Mouse (Mus musculus) adrenal gland, postnatal 14 days (tissue): ENCODE measurements around the gene Tagln. TPM values are rescaled to one million over a fixed set of nuclear protein-coding genes. Genes with fewer than 3 reads are reported as not detected.
A peak's percentile ranks its signal among the peaks of the same experiment; 100 is the strongest.

Experiments
- DNase-seq: peaks from one replicate; pipeline ENCODE4 v3.0.0; 2021; ENCODE audit warnings: mixed read lengths
- long read RNA-seq, 2 experiments: library from polyadenylated mRNA; stranded (forward); transcript quantifications; one replicate each; pipeline ENCODE4 v2.0.0; 2021
- total RNA-seq: library from RNA; stranded (reverse); gene quantifications from 2 replicates; pipeline ENCODE4 v1.2.3, GENCODE M21; 2021

Tagln gene
- total RNA-seq: 57.9 and 85.1 TPM in 2 replicates
- long read RNA-seq, experiment 1, transcript Tagln-201 (5 exons, 1,595 nt): major isoform, 22 of 26 reads
- long read RNA-seq, experiment 1, partial matches to known transcripts: 1 of 26 reads
- long read RNA-seq, experiment 1, other reads (novel, unspliced or antisense): 2 of 26 reads
- long read RNA-seq, experiment 2, transcript Tagln-201 (5 exons, 1,595 nt): major isoform, 13 of 20 reads
- long read RNA-seq, experiment 2, partial matches to known transcripts: 3 of 20 reads
- long read RNA-seq, experiment 2, other reads (novel, unspliced or antisense): 3 of 20 reads

GRCm38 (mm10) chr9:45935628-45936210, at the start of gene Tagln:
TSS of gene Tagln (minus strand) at chr9:45936058.
- DNase-seq: no peak

DNA sequence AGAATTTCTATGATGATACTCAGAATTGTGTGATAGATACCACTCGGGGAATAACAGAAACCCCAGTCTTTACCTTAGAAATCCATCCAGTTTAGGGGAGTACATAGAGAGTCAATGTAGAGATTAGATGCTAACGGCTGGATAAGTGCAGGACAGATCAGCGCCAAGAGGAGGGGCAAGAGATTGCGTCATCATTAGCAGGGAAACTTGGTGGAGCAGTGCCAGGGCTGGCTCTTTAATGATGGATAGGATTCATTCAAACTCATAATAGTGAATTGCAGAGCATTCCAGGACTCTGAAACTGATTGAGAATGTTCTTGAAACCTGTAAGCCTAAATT, 49.3 kb upstream of the Tagln start:
- DNase-seq: peak; percentile 87

DNA sequence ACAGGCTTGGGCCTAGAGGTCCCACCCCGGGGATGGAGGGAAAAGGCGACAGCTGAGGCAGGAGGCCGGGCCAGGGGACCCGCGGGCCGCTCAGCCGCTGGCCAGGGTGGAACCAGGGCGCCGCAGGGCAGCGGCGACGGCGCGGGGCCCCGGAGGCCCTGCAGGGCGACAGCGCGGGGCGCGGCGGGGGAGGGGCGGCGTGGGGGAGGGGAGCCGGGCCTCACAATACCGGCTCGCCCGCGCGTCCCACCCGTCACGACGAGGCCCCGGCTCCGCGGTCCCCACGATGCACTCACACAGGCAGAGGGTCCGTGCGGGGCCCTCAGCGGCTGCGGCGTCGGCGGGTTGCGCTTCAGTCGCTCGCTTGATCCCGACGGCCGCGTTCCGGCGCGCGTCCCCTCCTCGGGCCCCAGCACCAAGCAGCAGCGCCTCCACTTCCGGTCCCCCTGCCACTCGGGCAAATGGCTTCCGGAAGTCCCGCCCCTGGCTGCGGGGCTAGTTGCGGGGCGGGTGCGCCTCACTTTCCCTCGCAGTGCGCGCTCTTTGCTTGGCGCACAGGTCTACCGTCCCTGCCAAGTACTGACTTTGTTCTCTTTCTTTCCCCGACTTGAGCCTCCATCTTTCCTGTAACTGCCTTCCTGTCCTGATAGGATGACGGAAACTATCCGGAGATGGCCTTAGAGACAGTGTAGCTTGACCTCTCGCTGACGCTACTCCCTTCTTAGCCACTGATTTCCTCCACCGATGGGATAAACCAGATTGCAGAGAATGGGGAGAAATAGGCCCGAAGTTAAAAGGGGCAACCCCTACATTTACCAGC, 48.8 kb upstream of the Tagln start:
- peak; percentile 95 for DNase-seq

DNA sequence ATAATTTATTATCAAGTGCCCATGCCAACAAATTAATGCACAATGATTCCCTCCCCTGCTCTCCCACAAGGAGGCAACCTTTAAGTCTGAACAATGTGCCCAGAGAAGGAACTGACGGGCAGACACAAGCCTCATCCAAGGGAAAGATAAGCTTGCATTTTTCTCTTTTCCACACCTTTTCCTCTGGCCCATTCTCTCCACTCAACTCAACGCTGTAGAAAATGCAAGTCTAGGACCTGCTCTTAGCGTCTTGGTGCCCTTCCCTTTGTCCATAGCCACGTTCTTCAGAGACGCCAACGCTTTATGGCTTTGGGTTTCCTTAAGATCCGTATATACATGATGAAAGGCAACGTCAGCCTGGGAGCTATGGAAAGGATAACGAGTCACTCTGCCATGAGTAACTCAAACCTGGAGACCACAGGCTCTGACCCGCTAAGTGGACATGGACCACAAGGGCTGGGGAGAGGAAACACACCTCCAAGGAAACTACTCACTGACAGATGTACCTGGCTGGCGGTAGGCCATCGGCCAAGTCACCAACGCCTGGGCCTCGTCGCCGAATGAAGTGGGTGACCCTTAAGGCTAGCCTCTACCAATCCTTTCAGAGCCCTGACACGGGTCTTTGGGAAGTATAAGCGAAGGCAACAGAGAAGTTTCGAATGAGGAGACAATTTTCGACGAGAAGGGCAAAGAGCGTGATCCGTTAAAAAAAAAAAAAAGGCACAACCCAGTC, 48.0 kb upstream of the Tagln start:
- peak; percentile 48 for DNase-seq

DNA sequence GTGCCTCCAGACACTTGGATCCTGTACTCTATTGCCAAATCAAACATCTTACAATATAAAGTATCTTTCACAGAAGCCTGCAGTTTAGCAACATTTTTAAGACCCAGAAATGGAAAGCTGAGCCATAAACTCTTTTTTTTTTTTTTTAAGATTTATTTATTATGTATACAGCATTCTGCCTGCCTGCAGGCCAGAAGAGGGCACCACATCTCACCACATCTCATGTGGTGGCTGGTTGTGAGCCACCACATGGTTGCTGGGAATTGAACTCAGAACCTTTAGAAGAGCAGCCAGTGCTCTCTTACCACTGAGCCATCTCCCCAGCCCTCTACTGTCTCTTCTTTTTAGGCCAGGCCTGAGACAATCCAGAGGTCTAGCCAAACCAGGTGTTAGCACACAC, 45.5 kb upstream of the Tagln start:
- no peak for DNase-seq

DNA sequence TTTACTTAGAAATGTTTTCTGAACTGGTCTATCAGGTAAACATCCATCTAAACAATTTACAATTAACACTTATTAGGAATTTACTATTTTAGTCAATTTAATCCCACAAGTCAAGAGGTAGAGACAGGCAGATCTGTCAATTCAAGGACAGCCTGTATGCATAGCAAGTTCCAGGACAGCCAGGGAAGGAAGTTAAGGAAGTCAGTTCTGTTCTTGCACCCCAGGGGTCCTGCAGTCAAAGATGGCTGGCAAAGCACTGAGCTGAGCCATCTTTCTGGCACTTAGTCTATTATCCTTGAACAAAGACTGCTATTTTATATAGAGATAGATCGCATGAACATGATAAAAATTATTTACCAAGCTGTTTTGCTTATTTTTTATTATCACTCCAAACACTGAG, 44.8 kb upstream of the Tagln start:
- DNase-seq: no peak

GRCm38 (mm10) chr9:45979778-45980177, 43.9 kb upstream of the Tagln start:
- DNase-seq: no peak

DNA sequence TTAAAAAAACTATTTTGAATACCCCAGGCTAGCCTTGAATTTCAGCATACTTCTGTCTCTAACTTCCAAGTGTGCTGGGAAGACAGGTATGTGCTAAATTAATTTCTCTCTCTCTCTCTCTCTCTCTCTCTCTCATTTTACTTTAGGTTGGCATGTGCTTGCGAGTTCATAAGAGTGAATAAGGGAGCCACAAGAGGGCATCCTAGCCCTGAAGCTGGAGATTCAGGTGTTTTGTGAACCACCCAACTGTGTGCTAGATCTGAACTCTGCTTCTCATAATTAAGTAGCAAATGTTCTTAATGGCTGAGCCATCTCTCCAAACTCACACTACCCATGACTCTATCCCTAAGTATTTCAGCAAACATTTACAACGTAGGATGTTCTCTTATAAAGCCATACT, 41.0 kb upstream of the Tagln start:
- DNase-seq: no peak

DNA sequence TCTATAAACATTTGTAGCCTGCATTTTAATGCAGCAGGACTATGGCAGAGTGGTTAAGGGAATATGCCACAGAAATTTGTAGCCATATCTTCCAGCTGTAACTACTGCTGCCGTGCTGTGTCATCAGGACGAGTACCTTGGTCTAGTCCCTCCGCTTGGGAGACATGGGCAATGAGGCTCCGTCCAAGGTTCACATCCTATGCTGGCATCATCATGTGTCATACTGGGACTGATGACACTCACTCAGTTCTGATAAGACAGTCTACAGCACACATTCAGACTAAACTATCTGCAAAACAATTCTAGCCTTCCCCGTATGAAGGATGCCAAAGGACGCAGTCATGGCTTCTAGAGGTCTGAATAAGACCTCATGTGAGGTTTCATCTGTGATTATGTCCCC, 27.7 kb upstream of the Tagln start:
- DNase-seq: peak; percentile 49

- peak; percentile 50 for DNase-seq
Observed at GRCm38 (mm10) chr9:45961855-45962254, 26.0 kb upstream of the Tagln start.

DNA sequence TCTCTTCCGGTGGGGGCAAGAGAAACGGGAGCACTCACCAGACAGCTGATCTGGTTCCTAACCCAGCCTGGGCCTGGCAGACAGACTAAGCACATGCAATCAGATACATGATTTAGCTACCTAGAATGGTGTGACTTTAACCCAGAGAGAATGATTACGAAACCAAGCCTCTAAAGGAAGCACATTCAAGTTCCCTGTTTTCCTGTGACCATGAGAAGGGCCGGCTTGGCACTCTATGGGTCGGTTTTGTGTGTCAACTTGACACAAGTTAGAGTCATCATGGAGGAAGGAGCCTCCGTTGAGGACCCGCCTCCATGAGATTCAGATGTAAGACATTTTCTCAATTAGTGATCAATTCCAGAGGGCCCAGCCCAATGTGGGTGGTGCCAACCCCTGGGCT, 23.8 kb upstream of the Tagln start:
- peak; percentile 48 for DNase-seq

DNA sequence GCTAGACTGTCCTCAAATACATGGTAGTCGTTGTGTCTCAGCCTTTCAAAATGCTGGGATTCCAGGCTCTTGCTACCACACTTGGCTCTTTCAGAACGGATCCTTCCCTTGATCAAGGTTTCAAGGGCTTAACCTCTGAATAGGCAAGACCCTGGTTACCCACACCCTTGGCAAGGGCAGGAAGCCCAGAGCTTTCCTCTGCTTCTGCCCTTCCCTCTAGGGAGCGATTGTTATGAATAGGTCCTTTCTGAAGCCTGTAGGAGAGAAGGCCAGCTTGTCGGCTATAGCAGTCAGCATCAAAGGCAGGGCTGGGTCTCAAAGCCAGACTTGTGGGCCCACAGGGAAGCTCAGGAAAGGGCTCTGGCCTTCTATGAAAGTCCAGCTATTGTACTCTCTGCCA, 23.0 kb upstream of the Tagln start:
- DNase-seq: no peak

- peak; percentile 74 for DNase-seq
Observed at GRCm38 (mm10) chr9:45958023-45958670, 22.3 kb upstream of the Tagln start.

DNA sequence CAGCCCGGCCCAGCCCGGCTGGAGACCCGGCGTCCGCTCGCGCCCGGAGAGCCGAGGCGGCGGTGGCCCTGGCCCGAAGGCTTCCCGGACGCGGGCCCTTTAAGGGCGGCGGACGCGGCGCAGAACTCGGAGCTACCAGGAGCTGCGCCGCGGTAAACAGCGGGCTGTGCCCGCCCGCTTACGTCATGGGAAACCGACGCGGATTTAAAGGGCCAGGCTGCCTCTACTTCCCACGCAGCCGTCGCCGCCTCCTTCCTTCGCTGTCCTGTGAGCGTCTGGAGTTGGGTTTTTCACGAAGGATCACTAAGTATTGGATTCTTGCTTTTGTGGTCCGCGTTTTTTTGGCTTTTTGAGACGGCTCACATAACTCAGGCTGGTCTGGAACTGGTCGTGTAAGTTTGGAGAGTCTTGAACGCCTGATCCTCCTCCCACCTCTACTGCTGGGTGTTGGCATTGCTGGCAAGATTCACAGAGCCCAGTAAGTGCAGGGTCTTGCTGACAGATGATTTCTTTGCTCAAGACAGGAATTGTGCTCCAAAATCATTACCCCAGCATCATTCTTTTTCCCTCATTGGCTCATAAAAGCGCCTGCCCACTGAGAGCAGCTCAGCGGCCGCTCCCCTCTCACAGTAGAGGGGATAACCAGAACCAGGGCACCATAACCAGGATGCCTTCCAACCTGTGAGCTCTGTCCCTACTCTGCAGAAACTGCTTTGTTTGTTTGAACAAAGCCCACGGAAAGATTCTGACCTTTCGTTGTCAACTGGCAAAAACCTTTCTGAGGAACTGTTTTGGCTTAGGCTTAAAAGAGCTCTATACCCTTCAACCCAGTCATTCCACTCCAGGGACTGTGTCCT, 19.5 kb upstream of the Tagln start, which contains the start of gene Sidt2:
Gene Sidt2, minus strand, starts transcription at position 152 of the 857 bp plus-strand sequence.
- DNase-seq: peak; percentile 93

DNA sequence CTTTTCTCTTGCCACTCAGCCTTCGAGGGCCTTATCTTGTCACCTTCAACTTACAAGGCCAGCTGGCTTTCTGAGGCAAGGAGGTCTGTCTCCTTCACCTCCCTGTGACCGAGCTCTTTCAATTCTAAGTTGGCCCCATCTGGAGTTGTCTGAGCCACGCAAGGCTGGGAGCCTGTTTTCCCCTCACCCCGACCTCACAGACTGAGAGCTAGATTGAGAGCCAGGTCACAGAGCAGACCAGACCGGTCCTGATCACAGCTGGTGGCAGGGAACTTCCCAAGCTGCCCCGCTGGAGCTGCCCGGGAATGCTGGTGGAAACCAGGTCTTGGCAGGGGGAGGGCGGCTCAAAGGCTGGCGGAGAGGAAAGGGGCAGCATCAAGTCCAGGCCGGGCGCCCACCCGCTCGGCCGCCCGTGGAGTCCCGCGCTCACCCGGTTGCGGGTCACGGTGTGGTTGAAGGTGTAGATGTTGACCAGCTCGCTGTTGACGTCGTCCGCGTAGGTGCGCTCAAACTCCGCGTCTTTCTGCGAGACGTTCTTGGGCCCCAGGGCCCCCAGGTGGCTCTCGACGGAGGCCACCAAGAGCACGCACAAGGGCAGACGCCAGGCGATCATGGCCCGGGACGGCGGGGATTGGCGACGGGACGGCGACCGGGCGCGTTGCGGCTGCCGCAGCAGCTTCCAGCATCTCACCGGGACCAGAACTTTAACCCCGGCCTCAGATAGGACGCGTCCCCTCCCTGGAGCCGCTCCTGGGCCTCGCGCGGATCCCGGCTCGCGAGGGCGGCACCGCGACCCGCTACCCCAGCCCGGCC, 18.6 kb upstream of the Tagln start:
- peak; percentile 74 for DNase-seq

DNA sequence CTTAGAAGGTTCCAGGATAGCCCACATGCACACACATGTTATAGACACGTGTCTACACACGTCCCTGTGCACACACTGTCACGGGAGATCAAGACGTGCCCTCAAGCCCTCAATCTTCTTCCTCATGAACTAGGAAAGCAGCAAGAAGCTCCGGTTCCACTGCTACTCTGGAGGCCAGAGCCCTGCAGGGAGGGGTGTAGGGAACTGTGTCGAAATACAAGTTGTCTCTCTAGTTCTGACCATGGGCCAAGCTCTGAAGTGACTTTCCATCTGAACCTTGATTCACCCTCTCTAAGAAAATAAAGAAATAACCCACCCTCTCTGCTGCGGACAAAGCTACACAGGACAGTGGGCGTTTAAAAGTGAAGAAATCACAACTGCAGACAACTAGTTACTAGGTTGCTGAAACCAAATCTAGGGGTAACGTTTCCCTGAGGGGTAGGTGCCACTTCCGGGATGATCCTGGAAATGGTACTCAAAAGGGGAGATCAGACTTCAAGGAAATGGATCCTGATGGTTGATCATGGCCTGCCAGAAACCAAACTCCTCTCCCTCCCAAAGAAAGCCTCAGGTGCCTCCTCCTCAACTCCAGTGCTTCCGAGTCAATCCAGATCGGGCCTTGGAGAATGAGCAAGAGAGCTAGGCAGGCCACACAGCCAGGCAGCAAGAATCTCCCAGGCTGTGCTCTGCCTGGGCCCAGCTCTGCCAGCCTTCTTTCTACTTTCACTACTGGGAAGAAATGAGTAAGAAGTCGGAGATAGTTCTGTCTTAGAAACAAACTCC, 17.8 kb upstream of the Tagln start:
- DNase-seq: peak; percentile 74

DNA sequence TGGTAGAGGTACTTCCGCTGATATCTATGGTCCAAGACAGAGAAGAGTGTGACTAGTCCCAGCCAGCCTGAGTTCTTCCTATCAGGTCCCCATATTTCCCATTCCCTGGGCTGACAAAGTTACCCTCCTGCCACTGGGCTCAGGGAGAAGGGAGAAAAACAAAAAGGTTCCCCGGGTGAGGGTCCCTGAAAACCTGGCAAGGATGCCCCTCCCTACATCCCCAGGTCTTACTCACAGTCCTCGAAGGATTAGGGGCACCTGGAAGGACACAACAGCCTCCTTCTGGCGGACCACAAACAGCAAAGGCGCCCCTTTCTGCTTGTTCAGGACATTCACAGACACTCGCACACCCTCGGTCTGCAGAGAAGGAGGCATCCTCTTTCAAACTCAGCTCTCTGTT, 17.0 kb upstream of the Tagln start:
- no peak for DNase-seq

- DNase-seq: no peak
Observed at GRCm38 (mm10) chr9:45952057-45952456, 16.2 kb upstream of the Tagln start.

GRCm38 (mm10) chr9:45946872-45947183, 11.0 kb upstream of the Tagln start:
- peak; percentile 3 for DNase-seq
